Mouse (Mus musculus) liver, embryonic 14.5 days (tissue): Measurements from ENCODE around the gene Amt. TPM values are rescaled to one million over a fixed set of nuclear protein-coding genes. Genes with fewer than 3 reads are reported as not detected.

Experiments
- ATAC-seq: fragments of 200-750 bp; cut with Nextera tagmentation; 2 replicates; pipeline ENCODE4 v1.8.0; 2017; ENCODE audit warnings: moderate number of reproducible peaks, mild to moderate bottlenecking, moderate library complexity; ENCODE audit not compliant: insufficient read depth
- DNase-seq, 3 experiments: peaks; one replicate each; pipeline ENCODE4 v3.0.0-alpha.2; 2012 to 2013; ENCODE audit warnings: low read depth in 3 of 3, low spot score in 3 of 3
- H3K27ac ChIP-seq: fragments of 300-500 bp; sonication (generic); 2 replicates; pipeline ENCODE4 v1.5.1; 2014; ENCODE audit warnings: moderate library complexity, mild to moderate bottlenecking, control low read depth, inconsistent platforms
- H3K27me3 ChIP-seq: fragments of 300-500 bp; sonication (generic); 2 replicates; pipeline ENCODE4 v1.6.1; 2014; ENCODE audit warnings: mild to moderate bottlenecking, low read length, moderate library complexity; ENCODE audit not compliant: control insufficient read depth, insufficient read depth
- H3K36me3 ChIP-seq: fragments of 300-500 bp; sonication (generic); replicated peaks from 2 replicates; pipeline ENCODE4 v1.6.1; 2014; ENCODE audit warnings: low read depth; ENCODE audit not compliant: control insufficient read depth, insufficient read depth
- H3K4me1 ChIP-seq, 2 experiments: fragments of 200-500 bp in 1 of 2; fragments of 300-500 bp in 1 of 2; sonication (generic) in 1 of 2; replicated peaks; 2 replicates each; pipeline ENCODE4 v1.6.1; 2012 to 2014; ENCODE audit warnings: antibody characterized with exemption in 1 of 2, inconsistent platforms in 1 of 2, low read length in 1 of 2; ENCODE audit not compliant: control insufficient read depth in 2 of 2, insufficient read depth in 2 of 2
- H3K4me2 ChIP-seq: fragments of 300-500 bp; sonication (generic); 2 replicates; pipeline ENCODE4 v1.6.1; 2014; ENCODE audit warnings: low read depth, mild to moderate bottlenecking, control low read depth, moderate library complexity
- H3K4me3 ChIP-seq, 2 experiments: fragments of 200-500 bp in 1 of 2; fragments of 300-500 bp in 1 of 2; sonication (generic) in 1 of 2; 2 replicates each; pipeline ENCODE4 v1.5.1; 2012 to 2014; ENCODE audit warnings: low read depth in 2 of 2, low read length in 2 of 2, mild to moderate bottlenecking in 2 of 2, control low read depth in 1 of 2, inconsistent platforms in 1 of 2, moderate library complexity in 1 of 2; ENCODE audit not compliant: insufficient read depth in 1 of 2
- H3K9ac ChIP-seq: fragments of 300-500 bp; sonication (generic); replicated peaks from 2 replicates; pipeline ENCODE4 v1.6.1; 2014; ENCODE audit warnings: mild to moderate bottlenecking, control low read depth, moderate library complexity
- H3K9me3 ChIP-seq: fragments of 300-500 bp; sonication (generic); 2 replicates; pipeline ENCODE4 v1.6.1; 2016; ENCODE audit warnings: low read length, mixed read lengths; ENCODE audit not compliant: control insufficient read depth
- CTCF ChIP-seq: IDR thresholded peaks from 2 replicates; pipeline ENCODE4 v1.5.1; 2016; ENCODE audit warnings: antibody characterized with exemption, low read depth, control low read depth
- EP300 ChIP-seq: IDR thresholded peaks from 2 replicates; pipeline ENCODE4 v1.6.1; 2016; ENCODE audit warnings: antibody characterized with exemption, low read depth
- WGBS: fragments of 180-500 bp; shearing (Covaris S2); extraction: QIAGEN DNeasy Blood & Tissue Kit; methylation state at CpG from one replicate; pipeline ENCODE4 v1.1.7; 2014; ENCODE audit not compliant: insufficient replicate concordance; 5-methylcytosine and 5-hydroxymethylcytosine counted together
- polyA plus RNA-seq, 2 experiments: library from polyadenylated mRNA; depleted of rRNA in 1 of 2; stranded (reverse) in 1 of 2; unstranded in 1 of 2; fragments of >200 nt; fragmentation: Nextera tagmentation in 1 of 2; extraction: Ambion mirVana in 1 of 2; gene quantifications; 2 replicates each; pipeline versions ENCODE4 v1.2.1 to v1.2.3; 2012 to 2014

Amt gene
- polyA plus RNA-seq, 2 experiments: 7.2 to 7.5 TPM

DNA sequence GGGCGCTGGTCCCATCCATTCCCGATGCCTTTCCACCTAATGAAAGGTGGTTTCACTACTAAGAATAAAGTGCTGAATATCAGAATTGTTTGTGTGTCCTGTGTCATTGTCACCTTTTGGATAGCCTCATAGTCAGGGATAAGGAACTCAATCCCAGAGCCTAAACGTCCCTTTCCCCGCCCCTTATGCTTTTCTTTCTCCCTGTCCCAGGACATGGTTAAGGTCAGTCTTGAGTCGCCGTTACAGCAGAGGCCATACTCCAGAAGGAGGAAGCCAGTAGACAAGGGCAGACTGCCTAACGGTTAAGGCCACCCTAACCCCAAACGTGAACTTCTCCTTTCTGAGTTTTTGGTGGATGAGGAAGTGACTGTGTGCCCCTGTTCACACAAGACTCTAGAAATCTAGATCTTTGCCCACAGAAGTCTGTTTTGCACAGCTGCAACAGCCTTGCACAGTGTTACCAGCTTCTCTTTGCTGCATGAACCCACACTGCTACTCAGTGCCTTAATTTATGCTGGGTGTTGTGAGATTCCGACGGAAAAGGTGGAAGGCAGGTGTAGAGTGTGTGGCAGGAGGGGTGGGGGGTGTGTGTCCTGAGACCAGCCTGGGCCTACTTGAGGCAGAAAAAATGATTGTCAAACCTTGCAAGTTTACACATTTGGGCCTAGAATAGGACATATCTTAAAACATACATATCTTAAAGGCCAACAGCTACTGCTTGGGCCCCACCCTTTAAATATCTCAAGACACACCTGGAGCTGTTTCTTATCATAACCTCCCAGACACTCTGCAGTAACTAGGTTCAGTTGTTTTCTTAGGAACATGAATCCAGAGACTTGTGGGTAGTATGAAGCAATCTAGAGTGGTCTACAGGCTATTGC, 43.8 kb downstream of the Amt start:
- peaks cover 50 to 60% of the 10 kb centered on the region in 2 experiments for H3K4me1 ChIP-seq
- no peaks in the 10 kb centered on the region for H3K9me3 ChIP-seq
- no peaks in the 10 kb centered on the region for H3K27me3 ChIP-seq
- WGBS: 4% methylated on average over 10 of the region's 10 CpGs
- peaks cover 45% of the 10 kb centered on the region for H3K36me3 ChIP-seq
- DNase-seq (peak; percentile 91 to 93 (median 91)), ATAC-seq (peak; percentile 71)
- peak overlapping the region; percentile 99 for H3K27ac ChIP-seq
- H3K4me2 ChIP-seq: peak overlapping the region; percentile 95
- H3K4me3 ChIP-seq: peak overlapping the region; percentile 76 to 84
- peak overlapping the region; percentile 100 for H3K9ac ChIP-seq
- TF ChIP-seq CTCF (no peak), EP300 (peak; percentile 100)

DNA sequence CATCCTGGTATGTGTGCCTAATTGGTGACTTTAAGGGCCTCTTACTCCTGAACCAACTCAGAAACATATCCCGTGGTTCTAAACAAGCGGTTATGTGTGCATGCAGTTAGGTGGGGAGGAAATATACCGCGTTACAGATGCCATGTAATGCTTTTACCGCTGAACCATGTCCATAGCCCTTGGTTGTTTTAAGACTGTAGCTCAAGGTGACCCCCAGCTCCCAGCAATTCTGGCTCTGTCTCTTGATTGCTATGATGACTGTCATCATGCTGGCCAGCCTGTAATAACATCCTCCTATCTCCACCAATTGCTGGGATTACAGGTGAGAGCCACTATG, 44.5 kb downstream of the Amt start:
- H3K9me3 ChIP-seq: no peaks in the 10 kb centered on the region
- peaks cover 39% of the 10 kb centered on the region for H3K36me3 ChIP-seq
- H3K4me1 ChIP-seq: peaks cover 54 to 63% of the 10 kb centered on the region in 2 experiments
- H3K27ac ChIP-seq: peak overlapping the region; percentile 99
- H3K27me3 ChIP-seq: no peaks in the 10 kb centered on the region
- peak overlapping the region; percentile 95 for H3K4me2 ChIP-seq
- no peak for DNase-seq
- 35% methylated on average over 5 of the region's 5 CpGs for WGBS
- ATAC-seq: no peak
- TF ChIP-seq CTCF: no peak
- TF ChIP-seq EP300: no peak
- H3K9ac ChIP-seq: peak overlapping the region; percentile 100
- peak overlapping the region; percentile 70 to 84 for H3K4me3 ChIP-seq

DNA sequence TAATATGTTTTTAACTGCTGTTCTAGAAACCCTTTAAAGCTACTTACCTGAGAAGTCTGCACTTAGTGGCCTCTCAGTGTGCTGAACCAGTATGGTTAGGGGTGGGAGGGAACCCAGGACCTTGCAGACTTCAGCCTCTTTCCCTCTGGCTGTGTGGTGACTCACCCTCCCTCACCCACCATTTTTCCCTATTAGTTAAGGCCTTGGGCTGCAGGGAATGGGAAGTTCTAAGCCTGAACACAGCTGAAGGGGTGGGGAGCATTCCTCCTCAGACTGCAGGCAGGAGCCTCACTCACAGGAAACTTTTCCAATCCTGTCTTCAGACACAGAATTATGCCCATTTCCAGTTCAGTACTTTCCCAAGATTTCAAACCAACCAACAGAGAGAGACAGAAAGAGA, 45.1 kb downstream of the Amt start:
- Histone ChIP-seq H3K9me3 (no peaks in the 10 kb centered on the region), H3K27ac (peak overlapping the region; percentile 99), H3K27me3 (no peaks in the 10 kb centered on the region), H3K4me2 (peak overlapping the region; percentile 95), H3K36me3 (peaks cover 32% of the 10 kb centered on the region), H3K4me1 (peaks cover 56 to 67% of the 10 kb centered on the region in 2 experiments), H3K9ac (peak overlapping the region; percentile 100), H3K4me3 (peak overlapping the region; percentile 6 to 84; a peak in 3 of 4 replicates)
- DNase-seq (no peak), ATAC-seq (no peak)
- no peak for TF ChIP-seq EP300

DNA sequence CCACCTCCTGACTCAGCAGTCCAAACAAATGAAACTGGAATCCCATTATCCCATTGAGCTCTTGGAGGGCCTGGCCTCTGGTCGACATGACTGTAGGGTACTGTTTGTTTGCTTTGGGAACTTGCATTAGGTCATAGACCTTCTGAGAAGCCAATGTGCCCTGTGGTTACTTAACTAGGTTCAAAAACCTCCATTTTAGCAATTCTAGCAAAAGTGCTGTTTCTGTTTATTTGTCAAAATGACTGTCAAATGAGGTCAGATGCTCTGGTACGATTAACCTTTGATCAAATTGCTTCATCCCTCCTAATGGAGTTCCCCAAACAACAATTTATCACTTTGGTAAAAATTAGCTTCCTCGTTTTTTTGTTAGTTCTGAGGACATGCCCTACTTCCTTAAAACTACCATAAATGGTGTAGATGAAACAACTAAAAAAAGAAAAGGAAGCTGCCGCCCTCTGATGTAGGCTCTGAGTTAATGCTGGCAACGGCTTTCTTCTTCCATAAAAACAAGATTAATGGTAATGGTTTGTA, 45.7 kb downstream of the Amt start:
- no peak for TF ChIP-seq CTCF
- TF ChIP-seq EP300: 0 out of 2 replicates have a peak, but pooled peaks have one; percentile 21
- no peaks in the 10 kb centered on the region for H3K27me3 ChIP-seq
- peak overlapping the region in 1 of 2 experiments; percentile 84; a peak in 2 of 4 replicates for H3K4me3 ChIP-seq
- H3K4me1 ChIP-seq: peaks cover 56 to 71% of the 10 kb centered on the region in 2 experiments
- H3K36me3 ChIP-seq: peaks cover 32% of the 10 kb centered on the region
- peak overlapping the region; percentile 100 for H3K9ac ChIP-seq
- H3K9me3 ChIP-seq: no peaks in the 10 kb centered on the region
- DNase-seq (peak in 1 of 3 experiments; percentile 48), ATAC-seq (no peak)
- H3K27ac ChIP-seq: peak overlapping the region; percentile 99
- H3K4me2 ChIP-seq: peak overlapping the region; percentile 95
- 10% methylated on average over 5 of the region's 5 CpGs for WGBS

DNA sequence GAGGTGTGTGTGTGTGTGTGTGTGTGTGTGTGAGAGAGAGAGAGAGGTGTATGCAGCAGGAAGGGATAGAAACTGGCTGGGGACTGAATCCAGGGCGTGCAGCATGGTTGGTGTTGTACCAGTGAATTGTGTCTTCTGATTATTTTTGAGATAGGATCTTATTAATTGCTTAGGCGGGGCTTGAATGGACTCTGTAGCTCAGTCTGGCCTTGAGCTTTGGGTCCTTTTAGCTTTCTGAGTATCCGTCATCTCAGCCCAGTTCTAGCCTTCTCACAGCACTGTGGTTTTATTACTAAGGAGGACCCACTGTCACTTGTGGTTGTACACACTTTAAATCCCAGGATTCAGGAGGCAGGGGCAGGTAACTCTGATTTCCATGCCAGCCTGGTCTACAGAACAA, 46.7 kb downstream of the Amt start:
- peaks cover 47 to 63% of the 10 kb centered on the region in 2 experiments for H3K4me1 ChIP-seq
- peak overlapping the region; percentile 99 for H3K27ac ChIP-seq
- no peak overlapping the region for H3K4me3 ChIP-seq
- ATAC-seq (no peak), DNase-seq (peak in 1 of 3 experiments; percentile 41)
- 31% methylated on average over 3 of the region's 3 CpGs for WGBS
- peak overlapping the region; percentile 100 for H3K9ac ChIP-seq
- TF ChIP-seq CTCF (no peak), EP300 (no peak)
- peak overlapping the region; percentile 95 for H3K4me2 ChIP-seq
- H3K36me3 ChIP-seq: peaks cover 24% of the 10 kb centered on the region
- no peaks in the 10 kb centered on the region for H3K9me3 ChIP-seq
- H3K27me3 ChIP-seq: no peaks in the 10 kb centered on the region
